Mouse (Mus musculus) midbrain, embryonic 15.5 days (tissue): ENCODE measurements at regions not wholly inside any gene's neighbourhood (a gene's known extent, or its start where the extent isn't known, plus 50 kb on each side); places are given as distances from the start of the nearest gene placed in this dataset.

Experiments used
- ATAC-seq: fragments of 200-750 bp; cut with Nextera tagmentation; replicated peaks from 2 replicates; pipeline ENCODE4 v1.8.0; 2017; ENCODE audit warnings: moderate TSS enrichment
- H3K27ac ChIP-seq: fragments of 300-500 bp; sonication (generic); 2 replicates; pipeline ENCODE4 v1.5.1; 2015; ENCODE audit warnings: mild to moderate bottlenecking, inconsistent platforms
- H3K27me3 ChIP-seq: fragments of 300-500 bp; sonication (generic); replicated peaks from 2 replicates; pipeline ENCODE4 v1.6.1; 2015; ENCODE audit warnings: inconsistent platforms
- H3K36me3 ChIP-seq: fragments of 300-500 bp; sonication (generic); replicated peaks from 2 replicates; pipeline ENCODE4 v1.6.1; 2015; ENCODE audit warnings: inconsistent platforms
- H3K4me1 ChIP-seq: fragments of 300-500 bp; sonication (generic); 2 replicates; pipeline ENCODE4 v1.6.1; 2015; ENCODE audit warnings: inconsistent platforms
- H3K4me2 ChIP-seq: fragments of 300-500 bp; sonication (generic); 2 replicates; pipeline ENCODE4 v1.6.1; 2015; ENCODE audit warnings: inconsistent platforms, mild to moderate bottlenecking, moderate library complexity
- H3K4me3 ChIP-seq: fragments of 300-500 bp; sonication (generic); 2 replicates; pipeline ENCODE4 v1.5.1; 2015; ENCODE audit warnings: mild to moderate bottlenecking, inconsistent platforms
- H3K9ac ChIP-seq: fragments of 300-500 bp; sonication (generic); 2 replicates; pipeline ENCODE4 v1.6.1; 2015; ENCODE audit warnings: mild to moderate bottlenecking, inconsistent platforms
- H3K9me3 ChIP-seq: fragments of 300-500 bp; sonication (generic); 2 replicates; pipeline ENCODE4 v1.6.1; 2016; ENCODE audit warnings: inconsistent platforms
- WGBS: fragments of 180-500 bp; shearing (Covaris S2); methylation state at CpG from one replicate; pipeline ENCODE4 v1.1.7; 2015; ENCODE audit warnings: mixed read lengths; 5-methylcytosine and 5-hydroxymethylcytosine counted together

DNA sequence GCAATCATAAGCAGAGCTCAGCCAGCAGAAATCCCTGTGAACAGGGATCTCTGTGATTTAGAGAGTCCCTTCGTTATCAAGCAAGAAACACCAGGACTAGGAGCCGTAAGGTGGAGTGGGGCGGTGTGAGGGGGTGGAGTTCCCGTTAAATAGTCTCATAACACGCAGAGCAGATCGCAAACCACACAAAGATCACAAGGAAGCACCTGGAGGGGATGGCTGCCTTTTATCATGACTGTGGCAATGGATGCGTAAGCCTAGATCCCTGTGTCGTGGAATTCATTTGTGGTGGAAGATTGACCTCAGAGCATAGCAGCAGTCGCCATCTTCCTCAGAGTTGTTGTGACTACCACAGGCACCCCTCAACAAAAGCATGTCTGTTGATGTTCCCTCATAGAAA is 159.0 kb upstream of the Haao start:
- no peaks in the 10 kb centered on the region for H3K9me3 ChIP-seq
- H3K4me2 ChIP-seq: no peak overlapping the region
- no peak overlapping the region for H3K27ac ChIP-seq
- H3K36me3 ChIP-seq: no peaks in the 10 kb centered on the region
- no peak for ATAC-seq
- H3K9ac ChIP-seq: no peak overlapping the region
- no peaks in the 10 kb centered on the region for H3K27me3 ChIP-seq
- H3K4me3 ChIP-seq: no peak overlapping the region
- 78% methylated on average over 9 of the region's 9 CpGs for WGBS
- H3K4me1 ChIP-seq: no peaks in the 10 kb centered on the region

GRCm38 (mm10) chr17:84004237-84004636 is 156.5 kb upstream of the Haao start:
- WGBS: 28% methylated on average over 6 of the region's 6 CpGs
- Histone ChIP-seq H3K27ac (no peak overlapping the region), H3K4me1 (no peaks in the 10 kb centered on the region), H3K4me2 (no peak overlapping the region), H3K4me3 (no peak overlapping the region), H3K9ac (no peak overlapping the region), H3K9me3 (no peaks in the 10 kb centered on the region), H3K27me3 (no peaks in the 10 kb centered on the region), H3K36me3 (no peaks in the 10 kb centered on the region)
- ATAC-seq: no peak

- Histone ChIP-seq H3K27me3 (no peaks in the 10 kb centered on the region), H3K9ac (no peak overlapping the region), H3K9me3 (no peaks in the 10 kb centered on the region), H3K4me3 (no peak overlapping the region), H3K27ac (no peak overlapping the region), H3K4me2 (no peak overlapping the region), H3K36me3 (no peaks in the 10 kb centered on the region), H3K4me1 (no peaks in the 10 kb centered on the region)
- WGBS: 41% methylated on average over 9 of the region's 9 CpGs
- ATAC-seq: no peak
Measured at GRCm38 (mm10) chr17:84003489-84004234, 155.9 kb upstream of the Haao start.

DNA sequence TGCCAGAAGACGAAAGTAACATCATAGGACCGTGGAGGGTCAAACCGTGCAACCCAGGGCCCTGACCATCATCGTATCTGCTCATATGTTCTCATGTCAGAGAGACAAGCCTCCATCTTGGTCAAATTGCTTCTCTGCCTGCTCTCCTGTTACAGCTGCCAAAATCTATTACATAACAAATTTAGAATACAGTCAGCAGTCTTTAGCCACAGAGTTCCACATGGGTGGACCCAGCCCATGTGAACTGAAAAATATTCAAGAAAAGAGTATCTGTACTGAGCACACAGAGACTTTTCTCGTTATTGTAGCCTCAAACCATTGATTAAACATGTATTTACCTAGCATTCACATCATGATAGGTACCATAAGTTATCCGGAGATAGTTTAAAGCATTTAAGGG is 155.2 kb upstream of the Haao start:
- Histone ChIP-seq H3K27ac (no peak overlapping the region), H3K4me1 (no peaks in the 10 kb centered on the region), H3K4me2 (no peak overlapping the region), H3K36me3 (no peaks in the 10 kb centered on the region), H3K27me3 (no peaks in the 10 kb centered on the region), H3K4me3 (no peak overlapping the region), H3K9me3 (no peaks in the 10 kb centered on the region), H3K9ac (no peak overlapping the region)
- ATAC-seq: no peak
- 95% methylated on average over 6 of the region's 6 CpGs for WGBS

DNA sequence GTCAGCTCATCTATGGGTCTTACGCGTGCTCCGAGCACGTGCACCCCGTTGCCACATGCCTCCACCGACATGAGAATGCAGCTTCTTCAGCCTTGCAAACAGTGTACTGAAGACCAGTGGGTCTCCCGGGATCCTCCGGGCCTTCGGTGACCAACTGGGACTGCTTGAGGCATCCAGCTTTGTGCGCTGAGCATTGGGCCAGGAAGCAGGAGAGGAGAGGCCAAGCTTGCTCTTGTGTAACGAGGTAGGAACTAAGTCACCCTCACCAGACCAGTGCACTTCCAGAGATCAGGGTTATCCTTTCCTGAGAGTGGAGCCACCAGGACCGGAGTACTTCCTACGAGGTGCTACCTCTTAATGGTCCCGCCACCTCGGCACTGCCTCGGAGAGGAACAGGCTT is 154.6 kb upstream of the Haao start:
- H3K4me3 ChIP-seq: no peak overlapping the region
- H3K27ac ChIP-seq: no peak overlapping the region
- no peaks in the 10 kb centered on the region for H3K36me3 ChIP-seq
- no peak overlapping the region for H3K4me2 ChIP-seq
- no peaks in the 10 kb centered on the region for H3K4me1 ChIP-seq
- WGBS: 95% methylated on average over 16 of the region's 16 CpGs
- no peaks in the 10 kb centered on the region for H3K27me3 ChIP-seq
- H3K9ac ChIP-seq: no peak overlapping the region
- H3K9me3 ChIP-seq: no peaks in the 10 kb centered on the region
- no peak for ATAC-seq

DNA sequence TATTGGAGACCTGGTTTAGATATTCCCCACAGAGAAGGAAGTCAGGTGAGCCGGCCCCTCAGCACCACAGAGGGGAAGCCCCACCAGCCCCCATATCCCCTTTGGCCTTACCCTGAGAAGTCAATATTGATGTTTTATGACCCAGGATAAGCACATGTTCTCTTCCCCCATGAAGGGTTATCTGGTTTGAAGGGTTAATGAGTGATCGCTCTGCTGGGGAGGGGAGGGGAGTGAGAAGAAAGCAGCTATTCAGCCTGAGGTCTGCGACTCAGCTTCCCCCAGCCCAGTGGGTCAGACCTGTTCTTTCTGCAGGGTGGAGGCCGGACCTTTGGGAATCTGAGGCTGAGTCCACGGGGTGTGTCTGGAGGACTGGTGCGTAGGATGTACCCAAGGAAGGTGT is 152.4 kb upstream of the Haao start:
- H3K4me2 ChIP-seq: no peak overlapping the region
- H3K4me3 ChIP-seq: no peak overlapping the region
- H3K36me3 ChIP-seq: no peaks in the 10 kb centered on the region
- no peaks in the 10 kb centered on the region for H3K4me1 ChIP-seq
- 75% methylated on average over 6 of the region's 6 CpGs for WGBS
- no peak overlapping the region for H3K27ac ChIP-seq
- H3K9ac ChIP-seq: no peak overlapping the region
- no peaks in the 10 kb centered on the region for H3K27me3 ChIP-seq
- no peak for ATAC-seq
- no peaks in the 10 kb centered on the region for H3K9me3 ChIP-seq

DNA sequence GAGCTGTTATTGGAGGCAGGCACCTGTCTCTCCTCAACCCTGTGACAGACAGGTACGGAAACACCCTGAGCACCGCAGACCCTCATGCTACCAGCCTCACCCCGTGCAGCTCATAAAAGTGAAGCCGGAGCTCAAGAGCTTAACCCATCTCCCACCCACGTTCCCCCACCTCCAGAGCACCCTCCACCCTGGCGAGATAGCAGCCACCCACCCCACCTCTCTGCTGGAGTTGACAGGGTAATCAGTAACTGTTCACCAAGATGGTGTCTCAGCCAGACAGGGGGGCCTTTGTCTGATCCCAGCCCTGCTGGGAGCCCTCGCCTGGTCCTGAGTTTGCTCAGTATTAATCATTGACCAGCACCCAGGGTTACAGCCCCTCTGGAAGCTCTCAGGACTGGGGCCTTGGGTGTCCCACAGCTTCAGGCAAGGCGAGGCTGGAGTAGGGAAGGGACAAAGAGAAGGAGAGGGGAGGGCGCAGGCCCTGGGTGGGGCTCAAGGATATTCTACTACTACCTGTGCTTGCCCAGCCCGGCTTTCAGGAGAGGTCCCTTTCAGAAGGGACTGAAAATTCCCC is 151.3 kb upstream of the Haao start:
- H3K9me3 ChIP-seq: no peaks in the 10 kb centered on the region
- no peak overlapping the region for H3K27ac ChIP-seq
- ATAC-seq: no peak
- no peaks in the 10 kb centered on the region for H3K27me3 ChIP-seq
- no peak overlapping the region for H3K4me3 ChIP-seq
- no peak overlapping the region for H3K9ac ChIP-seq
- H3K4me2 ChIP-seq: no peak overlapping the region
- H3K36me3 ChIP-seq: no peaks in the 10 kb centered on the region
- 77% methylated on average over 10 of the region's 10 CpGs for WGBS
- no peaks in the 10 kb centered on the region for H3K4me1 ChIP-seq

DNA sequence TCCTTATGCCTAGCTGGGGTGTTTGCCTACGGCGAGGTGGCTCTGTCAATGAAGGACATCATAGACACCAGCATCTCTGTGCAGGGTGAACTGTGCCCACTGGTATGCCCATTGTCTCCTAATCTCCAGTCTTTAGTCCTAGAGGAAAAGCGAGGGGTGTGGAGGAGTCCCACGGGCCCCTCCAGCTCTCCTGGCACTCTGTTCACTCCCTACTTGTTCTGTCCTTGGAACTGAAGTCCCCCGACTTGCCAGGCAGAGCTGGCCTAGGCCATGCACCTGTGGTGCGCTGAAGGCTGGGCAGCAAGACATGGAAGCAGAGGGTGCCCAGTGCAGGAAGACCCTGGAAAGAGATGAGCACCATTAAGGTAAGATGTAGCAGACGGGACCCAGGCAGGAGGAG is 150.6 kb upstream of the Haao start:
- no peak overlapping the region for H3K27ac ChIP-seq
- WGBS: 93% methylated on average over 7 of the region's 7 CpGs
- H3K36me3 ChIP-seq: no peaks in the 10 kb centered on the region
- no peak overlapping the region for H3K9ac ChIP-seq
- H3K4me2 ChIP-seq: no peak overlapping the region
- H3K9me3 ChIP-seq: no peaks in the 10 kb centered on the region
- no peaks in the 10 kb centered on the region for H3K4me1 ChIP-seq
- H3K27me3 ChIP-seq: no peaks in the 10 kb centered on the region
- ATAC-seq: no peak
- no peak overlapping the region for H3K4me3 ChIP-seq

GRCm38 (mm10) chr17:83997778-83998177 is 150.0 kb upstream of the Haao start:
- ATAC-seq: no peak
- no peak overlapping the region for H3K9ac ChIP-seq
- H3K36me3 ChIP-seq: no peaks in the 10 kb centered on the region
- H3K4me2 ChIP-seq: no peak overlapping the region
- H3K27ac ChIP-seq: no peak overlapping the region
- H3K4me3 ChIP-seq: no peak overlapping the region
- H3K27me3 ChIP-seq: no peaks in the 10 kb centered on the region
- no peaks in the 10 kb centered on the region for H3K4me1 ChIP-seq
- 87% methylated on average over 11 of the region's 11 CpGs for WGBS
- no peaks in the 10 kb centered on the region for H3K9me3 ChIP-seq

GRCm38 (mm10) chr17:83993028-83993427 is 145.3 kb upstream of the Haao start:
- no peak for ATAC-seq
- Histone ChIP-seq H3K4me1 (peaks cover 6% of the 10 kb centered on the region; the same call in 1 of the 2 replicates), H3K27me3 (no peaks in the 10 kb centered on the region), H3K36me3 (no peaks in the 10 kb centered on the region), H3K9ac (no peak overlapping the region), H3K27ac (no peak overlapping the region), H3K4me2 (no peak overlapping the region), H3K9me3 (no peaks in the 10 kb centered on the region), H3K4me3 (no peak overlapping the region)
- WGBS: 84% methylated on average over 2 of the region's 2 CpGs

GRCm38 (mm10) chr17:83990421-83991365 is 142.9 kb upstream of the Haao start:
- no peak overlapping the region for H3K4me2 ChIP-seq
- no peaks in the 10 kb centered on the region for H3K9me3 ChIP-seq
- H3K27me3 ChIP-seq: no peaks in the 10 kb centered on the region
- H3K27ac ChIP-seq: no peak overlapping the region
- H3K36me3 ChIP-seq: no peaks in the 10 kb centered on the region
- no peak overlapping the region for H3K4me3 ChIP-seq
- no peak overlapping the region for H3K9ac ChIP-seq
- 79% methylated on average over 13 of the region's 13 CpGs for WGBS
- H3K4me1 ChIP-seq: peaks cover 13% of the 10 kb centered on the region
- no peak for ATAC-seq

- Histone ChIP-seq H3K36me3 (no peaks in the 10 kb centered on the region), H3K4me1 (peaks cover 13% of the 10 kb centered on the region), H3K27ac (no peak overlapping the region), H3K4me2 (no peak overlapping the region), H3K9ac (no peak overlapping the region), H3K27me3 (no peaks in the 10 kb centered on the region), H3K9me3 (no peaks in the 10 kb centered on the region), H3K4me3 (no peak overlapping the region)
- WGBS: 24% methylated on average over 6 of the region's 6 CpGs
- ATAC-seq: no peak
Measured at GRCm38 (mm10) chr17:83988897-83989296, 141.1 kb upstream of the Haao start.
